Mouse (Mus musculus) MEL (cell line): ENCODE results near the gene Sardh. TPM values are rescaled to one million over a fixed set of nuclear protein-coding genes. Genes with fewer than 3 reads are reported as not detected.

Experiments
- DNase-seq: peaks from one replicate; pipeline ENCODE4 v3.0.0; 2011; ENCODE audit warnings: low read depth, low spot score
- H3K27ac ChIP-seq: 2 replicates; pipeline ENCODE4 v1.5.1; 2012; ENCODE audit warnings: low read depth, mild to moderate bottlenecking, control low read depth, low read length, moderate library complexity; ENCODE audit not compliant: control insufficient read depth
- H3K27me3 ChIP-seq, 2 experiments: fragments of 150-350 bp in 1 of 2; sonication (generic) in 1 of 2; 2 replicates each; pipeline ENCODE4 v1.6.1; 2012; ENCODE audit warnings: low read length in 2 of 2, mild to moderate bottlenecking in 2 of 2, improper control_type of control experiment in 1 of 2, moderate library complexity in 1 of 2; ENCODE audit not compliant: insufficient read depth in 2 of 2, control insufficient read depth in 1 of 2
- H3K36me3 ChIP-seq, 2 experiments: 2 replicates each; pipeline ENCODE4 v1.6.1; 2012 to 2014; ENCODE audit warnings: low read length in 2 of 2, improper control_type of control experiment in 1 of 2, inconsistent platforms in 1 of 2, mild to moderate bottlenecking in 1 of 2; ENCODE audit not compliant: insufficient read depth in 2 of 2, control insufficient read depth in 1 of 2
- H3K4me1 ChIP-seq, 2 experiments: fragments of 150-350 bp in 1 of 2; sonication (generic) in 1 of 2; 2 replicates each; pipeline ENCODE4 v1.6.1; 2012; ENCODE audit warnings: low read length in 2 of 2, improper control_type of control experiment in 1 of 2, mild to moderate bottlenecking in 1 of 2; ENCODE audit not compliant: insufficient read depth in 2 of 2, control insufficient read depth in 1 of 2
- H3K4me3 ChIP-seq, 2 experiments: fragments of 150-350 bp in 1 of 2; sonication (generic) in 1 of 2; 2 replicates each; pipeline ENCODE4 v1.5.1; 2012; ENCODE audit warnings: low read depth in 2 of 2, low read length in 2 of 2, mild to moderate bottlenecking in 2 of 2, moderate library complexity in 2 of 2, control low read depth in 1 of 2, improper control_type of control experiment in 1 of 2; ENCODE audit not compliant: control insufficient read depth in 1 of 2, insufficient read depth in 1 of 2
- H3K79me2 ChIP-seq: 2 replicates; pipeline ENCODE4 v1.6.1; 2012; ENCODE audit warnings: mild to moderate bottlenecking, low read length, moderate library complexity; ENCODE audit not compliant: control insufficient read depth, poor library complexity, insufficient read depth
- H3K9ac ChIP-seq: 2 replicates; pipeline ENCODE4 v1.6.1; 2012; ENCODE audit warnings: low read depth, mild to moderate bottlenecking, control low read depth, low read length, moderate library complexity; ENCODE audit not compliant: control insufficient read depth, poor library complexity, severe bottlenecking
- H3K9me3 ChIP-seq: fragments of 150-350 bp; sonication (generic); replicated peaks from 2 replicates; pipeline ENCODE4 v1.6.1; 2012; ENCODE audit warnings: mild to moderate bottlenecking, low read length, improper control_type of control experiment, moderate library complexity; ENCODE audit not compliant: insufficient read depth
- CHD1 ChIP-seq: IDR thresholded peaks from 2 replicates; pipeline ENCODE4 v1.6.1; 2012; ENCODE audit warnings: low read depth, mild to moderate bottlenecking, inconsistent platforms, low read length, improper control_type of control experiment
- CHD2 ChIP-seq: IDR thresholded peaks from 2 replicates; pipeline ENCODE4 v1.6.1; 2011; ENCODE audit warnings: low read length, improper control_type of control experiment
- CTCF ChIP-seq, 3 experiments: IDR thresholded peaks in 2 of 3; conservative IDR thresholded peaks in 1 of 3; 2 replicates each; pipeline ENCODE4 v1.5.1; 2011 to 2012; ENCODE audit warnings: low read length in 3 of 3, low read depth in 2 of 3, mild to moderate bottlenecking in 2 of 3, improper control_type of control experiment in 1 of 3, inconsistent platforms in 1 of 3, mixed read lengths in 1 of 3, moderate library complexity in 1 of 3; ENCODE audit not compliant: control insufficient read depth in 1 of 3, insufficient read depth in 1 of 3, poor library complexity in 1 of 3, severe bottlenecking in 1 of 3
- E2F4 ChIP-seq: IDR thresholded peaks from 2 replicates; pipeline ENCODE4 v1.6.1; 2011; ENCODE audit warnings: low read depth, low read length, improper control_type of control experiment, borderline replicate concordance
- MAX ChIP-seq: IDR thresholded peaks from 2 replicates; pipeline ENCODE4 v1.6.1; 2011; ENCODE audit warnings: low read length, improper control_type of control experiment
- MEF2A ChIP-seq: IDR thresholded peaks from 2 replicates; pipeline ENCODE4 v1.6.1; 2014; ENCODE audit warnings: low read depth, mild to moderate bottlenecking, inconsistent platforms, low read length, improper control_type of control experiment; ENCODE audit not compliant: poor library complexity, insufficient replicate concordance, severe bottlenecking; ENCODE audit errors: extremely low read depth
- MXI1 ChIP-seq: IDR thresholded peaks from 2 replicates; pipeline ENCODE4 v1.6.1; 2011; ENCODE audit warnings: mild to moderate bottlenecking, low read depth, low read length, improper control_type of control experiment
- MYC ChIP-seq: IDR thresholded peaks from 2 replicates; pipeline ENCODE4 v1.6.1; 2011; ENCODE audit warnings: low read depth, mild to moderate bottlenecking, low read length, improper control_type of control experiment, moderate library complexity
- NELFE ChIP-seq: IDR thresholded peaks from 2 replicates; pipeline ENCODE4 v1.6.1; 2011; ENCODE audit warnings: low read depth, low read length, improper control_type of control experiment
- NRF1 ChIP-seq: IDR thresholded peaks from 2 replicates; pipeline ENCODE4 v1.6.1; 2014; ENCODE audit warnings: low read depth, mild to moderate bottlenecking, inconsistent platforms, low read length, improper control_type of control experiment, moderate library complexity; ENCODE audit not compliant: poor library complexity, insufficient read depth, severe bottlenecking
- POLR2A ChIP-seq, 2 experiments: IDR thresholded peaks; 2 replicates each; pipeline ENCODE4 v1.6.1; 2011 to 2012; ENCODE audit warnings: low read length in 2 of 2, mild to moderate bottlenecking in 2 of 2, control low read depth in 1 of 2, improper control_type of control experiment in 1 of 2, low read depth in 1 of 2, moderate library complexity in 1 of 2; ENCODE audit not compliant: control insufficient read depth in 1 of 2, insufficient read depth in 1 of 2, poor library complexity in 1 of 2
- POLR2AphosphoS2 ChIP-seq: IDR thresholded peaks from 2 replicates; pipeline ENCODE4 v1.6.1; 2011; ENCODE audit warnings: low read length, improper control_type of control experiment
- POLR2AphosphoS5 ChIP-seq: IDR thresholded peaks from 2 replicates; pipeline ENCODE4 v1.6.1; 2012; ENCODE audit warnings: low read depth, borderline replicate concordance, mild to moderate bottlenecking, inconsistent platforms, low read length, moderate library complexity, mixed read lengths
- RCOR1 ChIP-seq: IDR thresholded peaks from 2 replicates; pipeline ENCODE4 v1.6.1; 2012; ENCODE audit warnings: low read depth, mild to moderate bottlenecking, inconsistent platforms, low read length, improper control_type of control experiment
- SMC3 ChIP-seq: IDR thresholded peaks from 2 replicates; pipeline ENCODE4 v1.6.1; 2011; ENCODE audit warnings: low read depth, low read length, improper control_type of control experiment
- TAL1 ChIP-seq: IDR thresholded peaks from 2 replicates; pipeline ENCODE4 v1.6.1; 2012; ENCODE audit warnings: mild to moderate bottlenecking, inconsistent platforms, low read length, moderate library complexity, mixed read lengths
- TBP ChIP-seq: IDR thresholded peaks from 2 replicates; pipeline ENCODE4 v1.8.0; 2011; ENCODE audit warnings: low read depth, low read length, improper control_type of control experiment
- UBTF ChIP-seq: IDR thresholded peaks from 2 replicates; pipeline ENCODE4 v1.6.1; 2012; ENCODE audit warnings: low read depth, mild to moderate bottlenecking, inconsistent platforms, low read length, improper control_type of control experiment, moderate library complexity, borderline replicate concordance; ENCODE audit not compliant: insufficient read depth
- USF1 ChIP-seq: IDR thresholded peaks from 2 replicates; pipeline ENCODE4 v1.6.1; 2014; ENCODE audit warnings: low read depth, mild to moderate bottlenecking, inconsistent platforms, low read length, improper control_type of control experiment, moderate library complexity
- USF2 ChIP-seq, 2 experiments: IDR thresholded peaks; 2 replicates each; pipeline ENCODE4 v1.6.1; 2011 to 2012; ENCODE audit warnings: improper control_type of control experiment in 2 of 2, low read length in 2 of 2, borderline replicate concordance in 1 of 2, inconsistent platforms in 1 of 2, low read depth in 1 of 2, mild to moderate bottlenecking in 1 of 2; ENCODE audit not compliant: insufficient read depth in 1 of 2
- ZNF384 ChIP-seq: IDR thresholded peaks from 2 replicates; pipeline ENCODE4 v1.6.1; 2012; ENCODE audit warnings: low read depth, mild to moderate bottlenecking, inconsistent platforms, low read length, improper control_type of control experiment
- polyA plus RNA-seq, 2 experiments: library from polyadenylated mRNA; stranded (reverse) in 1 of 2; unstranded in 1 of 2; fragments of >175 nt in 1 of 2; fragments of >200 nt in 1 of 2; gene quantifications; 2 replicates each; pipeline versions ENCODE4 v1.2.1 to v1.2.4; 2012; ENCODE audit warnings: low replicate concordance in 2 of 2, low read depth in 1 of 2; ENCODE audit not compliant: insufficient read length in 2 of 2, insufficient read depth in 1 of 2, missing spikeins in 1 of 2
- total RNA-seq: library from RNA; depleted of rRNA; stranded (reverse); fragments of 300-350 nt; gene quantifications from 2 replicates; pipeline ENCODE4 v1.2.3, GENCODE M21; 2012

Sardh gene
- total and polyA plus RNA-seq, 3 experiments, result 0.19 to 0.23 TPM; not detected in 1

DNA sequence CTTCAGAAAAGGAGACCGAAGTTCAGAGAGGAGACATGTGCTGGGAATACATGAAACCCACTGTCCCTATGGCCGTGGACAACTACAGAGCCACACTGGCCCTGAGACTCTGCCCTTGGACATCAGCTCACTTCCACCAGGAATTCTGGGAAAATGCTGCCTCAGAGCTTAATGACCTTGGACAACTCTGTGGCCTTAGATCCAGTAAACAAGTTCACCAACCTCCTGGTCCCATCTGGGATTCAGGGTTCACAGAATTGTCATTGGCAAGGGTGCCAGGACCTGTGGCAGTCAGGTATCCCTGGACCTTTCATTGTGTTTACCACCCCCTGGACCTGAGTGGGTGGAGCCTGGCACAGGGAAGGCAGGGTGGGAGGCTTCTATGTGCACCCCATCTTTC, 32.6 kb downstream of the Sardh start:
- DNase-seq, result no peak
- no peak overlapping the region for H3K9ac ChIP-seq
- H3K36me3 ChIP-seq, result no peaks in the 10 kb centered on the region
- H3K9me3 ChIP-seq, result no peaks in the 10 kb centered on the region
- no peak overlapping the region for H3K27ac ChIP-seq
- no peaks in the 10 kb centered on the region for H3K79me2 ChIP-seq
- H3K4me3 ChIP-seq, result no peak overlapping the region
- no peak for TF ChIP-seq MXI1
- no peak for TF ChIP-seq UBTF
- no peak for TF ChIP-seq TBP
- TF ChIP-seq USF2 (IDR thresholded peaks at IDR 0.05; ENCODE audit: borderline replicate concordance in 1 of 2, insufficient read depth in 1 of 2, low read depth in 1 of 2, low read length in 2 of 2), result no peak
- TF ChIP-seq TAL1, result no peak
- TF ChIP-seq POLR2A (IDR thresholded peaks at IDR 0.05; ENCODE audit: control insufficient read depth in 1 of 2, insufficient read depth in 1 of 2, low read depth in 1 of 2, low read length in 2 of 2, poor library complexity in 1 of 2), result no peak
- TF ChIP-seq CTCF (IDR thresholded peaks at IDR 0.05 in 2 of 3, conservative IDR thresholded peaks at IDR 0.05 in 1 of 3; ENCODE audit: control insufficient read depth in 1 of 3, insufficient read depth in 1 of 3, low read depth in 2 of 3, low read length in 3 of 3, poor library complexity in 1 of 3, severe bottlenecking in 1 of 3), result no peak
- TF ChIP-seq RCOR1, result no peak
- no peak for TF ChIP-seq POLR2AphosphoS5
- TF ChIP-seq CHD2, result no peak
- TF ChIP-seq MEF2A, result no peak
- TF ChIP-seq POLR2AphosphoS2, result no peak
- TF ChIP-seq USF1, result no peak
- no peak for TF ChIP-seq E2F4
- no peak for TF ChIP-seq NRF1
- TF ChIP-seq NELFE, result no peak
- no peak for TF ChIP-seq ZNF384
- no peak for TF ChIP-seq CHD1
- TF ChIP-seq MAX, result no peak
- H3K27me3 ChIP-seq, result peaks cover 0 to 2% of the 10 kb centered on the region in 2 experiments; a peak in 2 of 4 replicates
- no peaks in the 10 kb centered on the region for H3K4me1 ChIP-seq

DNA sequence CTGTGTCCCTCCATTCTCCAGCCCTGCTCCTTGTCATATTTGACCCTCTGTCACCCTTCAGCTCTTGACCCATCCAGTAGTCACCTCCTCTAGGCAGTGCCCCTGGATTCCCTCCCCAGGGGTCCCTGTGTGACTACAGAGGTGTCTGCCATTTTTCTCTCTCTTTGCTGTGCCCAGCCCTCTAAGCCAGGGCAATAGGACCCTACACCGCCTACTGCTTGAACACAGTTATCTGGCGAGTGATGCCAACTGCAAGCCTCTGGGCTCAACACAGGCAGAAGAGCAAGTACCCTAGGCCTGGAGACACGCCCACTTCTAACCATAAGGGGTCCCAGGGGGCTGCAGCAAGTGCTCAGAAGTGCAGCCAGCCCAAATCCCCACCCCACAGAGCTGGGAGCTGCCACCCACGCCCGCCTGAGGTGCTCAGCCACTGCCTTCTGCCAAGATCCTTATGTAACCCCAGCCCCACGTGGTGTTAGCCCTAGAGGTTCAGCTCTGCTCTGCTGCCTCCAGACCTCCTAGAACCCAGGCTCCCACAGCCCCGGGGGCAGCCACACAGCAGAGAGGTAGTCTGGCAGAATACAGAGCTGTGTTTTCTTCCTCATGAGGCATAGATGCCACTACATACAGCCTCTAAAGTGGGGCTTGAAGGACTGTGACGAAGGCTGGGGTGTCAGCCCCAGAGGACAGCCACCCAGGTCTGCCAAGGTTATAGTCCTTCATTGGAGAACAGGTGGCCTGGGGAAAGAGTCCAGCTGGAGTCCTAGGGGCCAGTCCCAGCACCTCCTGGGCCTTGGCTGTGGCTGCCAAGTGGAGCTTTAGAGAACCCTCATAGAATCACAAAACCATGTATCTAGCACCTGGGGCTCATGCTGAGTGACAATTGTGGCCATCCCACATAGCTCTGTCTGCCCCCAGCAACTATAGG, 35.9 kb downstream of the Sardh start:
- no peaks in the 10 kb centered on the region for H3K4me1 ChIP-seq
- TF ChIP-seq POLR2AphosphoS5 (no peak), TBP (no peak), E2F4 (no peak), SMC3 (no peak), MYC (no peak)
- no peaks in the 10 kb centered on the region for H3K79me2 ChIP-seq
- no peak overlapping the region for H3K9ac ChIP-seq
- H3K27ac ChIP-seq, result no peak overlapping the region
- no peak for DNase-seq
- no peaks in the 10 kb centered on the region for H3K36me3 ChIP-seq
- H3K27me3 ChIP-seq, result no peaks in the 10 kb centered on the region
- no peaks in the 10 kb centered on the region for H3K9me3 ChIP-seq
- no peak overlapping the region for H3K4me3 ChIP-seq
